In genomic region chr2:30132801-30133612, GRCm38 (mm10) we compare ENCODE assay signal across 8 mouse cellular contexts. TPM values are rescaled to one million over a fixed set of nuclear protein-coding genes. Genes with fewer than 3 reads are reported as not detected.
DNase-seq lines count a peak whose midpoint lies in the region; ATAC-seq lines count a peak whose summit lies in the region.

No protein-coding gene starts in this region.

- H3K9me3 ChIP-seq in forebrain, embryonic 10.5 days = no peaks in the 10 kb centered on the region
- H3K9me3 ChIP-seq in hindbrain, embryonic 15.5 days = no peaks in the 10 kb centered on the region
- no peaks in the 10 kb centered on the region for H3K9me3 ChIP-seq in liver, embryonic 12.5 days (replicated peaks)
- no peaks in the 10 kb centered on the region for H3K9me3 ChIP-seq in neural tube, embryonic 12.5 days

- ATAC-seq in hindbrain, embryonic 15.5 days (ENCODE audit: low FRiP score, low read depth) = peak; percentile 51; the same call in 1 of the 2 replicates
- ATAC-seq in liver, embryonic 12.5 days = peak; percentile 43
- peak; percentile 8; the same call in 1 of the 2 replicates for ATAC-seq in neural tube, embryonic 12.5 days (ENCODE audit: low FRiP score, low read depth)

- H3K9ac ChIP-seq in hindbrain, embryonic 15.5 days = peak overlapping the region; percentile 70
- H3K9ac ChIP-seq in liver, embryonic 12.5 days = peak overlapping the region; percentile 86
- H3K9ac ChIP-seq in neural tube, embryonic 12.5 days = peak overlapping the region; percentile 55; the same call in 1 of the 2 replicates

- peak; percentile 25 for DNase-seq in urinary bladder, postnatal 25 days (ENCODE audit: low spot score)
- DNase-seq in urinary bladder, postnatal 10 days (ENCODE audit: low spot score) = no peak
- DNase-seq in forebrain, embryonic 10.5 days (ENCODE audit: extremely low spot score, low spot score) = no peak
- DNase-seq in T-cell, adult 2 months (ENCODE audit: low spot score) = no peak
- DNase-seq in thymus, postnatal 10 days (ENCODE audit: low spot score in 2 of 2) = no peak

- H3K36me3 ChIP-seq in forebrain, embryonic 10.5 days (replicated peaks) = peaks cover 28% of the 10 kb centered on the region
- H3K36me3 ChIP-seq in hindbrain, embryonic 15.5 days = peaks cover 3% of the 10 kb centered on the region
- H3K36me3 ChIP-seq in liver, embryonic 12.5 days = peaks cover 25% of the 10 kb centered on the region
- H3K36me3 ChIP-seq in neural tube, embryonic 12.5 days = peaks cover 24% of the 10 kb centered on the region

- H3K4me2 ChIP-seq in hindbrain, embryonic 15.5 days = peak overlapping the region; percentile 90
- H3K4me2 ChIP-seq in liver, embryonic 12.5 days = peak overlapping the region; percentile 87
- H3K4me2 ChIP-seq in neural tube, embryonic 12.5 days (replicated peaks) = peak overlapping the region; percentile 76

- H3K27ac ChIP-seq in forebrain, embryonic 10.5 days = peak overlapping the region; percentile 87
- peak overlapping the region; percentile 86 for H3K27ac ChIP-seq in hindbrain, embryonic 15.5 days (replicated peaks)
- H3K27ac ChIP-seq in liver, embryonic 12.5 days = peak overlapping the region; percentile 93
- no peak overlapping the region for H3K27ac ChIP-seq in neural tube, embryonic 12.5 days

- H3K27me3 ChIP-seq in forebrain, embryonic 10.5 days (ENCODE audit: poor library complexity, severe bottlenecking) = no peaks in the 10 kb centered on the region
- no peaks in the 10 kb centered on the region for H3K27me3 ChIP-seq in hindbrain, embryonic 15.5 days
- H3K27me3 ChIP-seq in liver, embryonic 12.5 days (replicated peaks) = no peaks in the 10 kb centered on the region
- H3K27me3 ChIP-seq in neural tube, embryonic 12.5 days (replicated peaks) = no peaks in the 10 kb centered on the region

- peak overlapping the region; percentile 90 for H3K4me3 ChIP-seq in forebrain, embryonic 10.5 days
- H3K4me3 ChIP-seq in hindbrain, embryonic 15.5 days = peak overlapping the region; percentile 71
- peak overlapping the region; percentile 80 for H3K4me3 ChIP-seq in liver, embryonic 12.5 days
- peak overlapping the region; percentile 73 for H3K4me3 ChIP-seq in neural tube, embryonic 12.5 days

- peaks cover 26% of the 10 kb centered on the region for H3K4me1 ChIP-seq in forebrain, embryonic 10.5 days
- H3K4me1 ChIP-seq in hindbrain, embryonic 15.5 days (replicated peaks) = peaks cover 26% of the 10 kb centered on the region
- H3K4me1 ChIP-seq in liver, embryonic 12.5 days = peaks cover 50% of the 10 kb centered on the region
- H3K4me1 ChIP-seq in neural tube, embryonic 12.5 days = peaks cover 19% of the 10 kb centered on the region

- WGBS in forebrain, embryonic 10.5 days = 26% methylated on average over 16 of the region's 16 CpGs
- WGBS in hindbrain, embryonic 15.5 days = 29% methylated on average over 16 of the region's 16 CpGs
- 33% methylated on average over 16 of the region's 16 CpGs for WGBS in liver, embryonic 12.5 days (ENCODE audit: insufficient replicate concordance)
- 28% methylated on average over 16 of the region's 16 CpGs for WGBS in neural tube, embryonic 12.5 days

RNA-seq across cellular contexts. Expression of gene Tbc1d13, which starts 0.5 kb away (rescaled TPM):
- 7.8 and 8.6 TPM in 2 replicates for polyA plus RNA-seq in forebrain, embryonic 10.5 days (2016; fragmentation: Nextera tagmentation; extraction: Ambion mirVana)
- 12.4 and 12.5 TPM in 2 replicates for polyA plus RNA-seq in hindbrain, embryonic 15.5 days (2015; fragmentation: Nextera tagmentation; extraction: Ambion mirVana)
- 2.9 and 3.3 TPM in 2 replicates for polyA plus RNA-seq in liver, embryonic 12.5 days (2016; fragmentation: Nextera tagmentation; extraction: Ambion mirVana)
- polyA plus RNA-seq in neural tube, embryonic 12.5 days (2016; fragmentation: Nextera tagmentation; extraction: Ambion mirVana) = 8.2 and 11.3 TPM in 2 replicates

RNA-seq across cellular contexts. Expression of gene Zer1, which starts 8.6 kb away (rescaled TPM):
- 6.3 and 6.6 TPM in 2 replicates for polyA plus RNA-seq in forebrain, embryonic 10.5 days (2016; fragmentation: Nextera tagmentation; extraction: Ambion mirVana)
- polyA plus RNA-seq in hindbrain, embryonic 15.5 days (2015; fragmentation: Nextera tagmentation; extraction: Ambion mirVana) = 13.7 and 13.9 TPM in 2 replicates
- polyA plus RNA-seq in liver, embryonic 12.5 days (2016; fragmentation: Nextera tagmentation; extraction: Ambion mirVana) = 4.3 and 4.4 TPM in 2 replicates
- polyA plus RNA-seq in neural tube, embryonic 12.5 days (2016; fragmentation: Nextera tagmentation; extraction: Ambion mirVana) = 10.6 and 11.1 TPM in 2 replicates

RNA-seq across cellular contexts. Expression of gene Endog, which starts 38.3 kb away (rescaled TPM):
- 17.1 and 17.9 TPM in 2 replicates for polyA plus RNA-seq in forebrain, embryonic 10.5 days (2016; fragmentation: Nextera tagmentation; extraction: Ambion mirVana)
- polyA plus RNA-seq in hindbrain, embryonic 15.5 days (2015; fragmentation: Nextera tagmentation; extraction: Ambion mirVana) = 23.7 and 26.1 TPM in 2 replicates
- polyA plus RNA-seq in liver, embryonic 12.5 days (2016; fragmentation: Nextera tagmentation; extraction: Ambion mirVana) = 23.0 and 23.3 TPM in 2 replicates
- 17.1 and 17.7 TPM in 2 replicates for polyA plus RNA-seq in neural tube, embryonic 12.5 days (2016; fragmentation: Nextera tagmentation; extraction: Ambion mirVana)

RNA-seq across cellular contexts. Expression of gene Zdhhc12, which starts 39.6 kb away (rescaled TPM):
- 34.2 and 35.4 TPM in 2 replicates for polyA plus RNA-seq in forebrain, embryonic 10.5 days (2016; fragmentation: Nextera tagmentation; extraction: Ambion mirVana)
- polyA plus RNA-seq in hindbrain, embryonic 15.5 days (2015; fragmentation: Nextera tagmentation; extraction: Ambion mirVana) = 26.3 and 27.7 TPM in 2 replicates
- polyA plus RNA-seq in liver, embryonic 12.5 days (2016; fragmentation: Nextera tagmentation; extraction: Ambion mirVana) = 29.7 and 31.0 TPM in 2 replicates
- polyA plus RNA-seq in neural tube, embryonic 12.5 days (2016; fragmentation: Nextera tagmentation; extraction: Ambion mirVana) = 25.3 and 27.9 TPM in 2 replicates

RNA-seq across cellular contexts. Expression of gene Spout1, which starts 45.3 kb away (rescaled TPM):
- polyA plus RNA-seq in forebrain, embryonic 10.5 days (2016; fragmentation: Nextera tagmentation; extraction: Ambion mirVana) = 92.5 and 96.1 TPM in 2 replicates
- polyA plus RNA-seq in hindbrain, embryonic 15.5 days (2015; fragmentation: Nextera tagmentation; extraction: Ambion mirVana) = 62.1 and 67.1 TPM in 2 replicates
- polyA plus RNA-seq in liver, embryonic 12.5 days (2016; fragmentation: Nextera tagmentation; extraction: Ambion mirVana) = 54.4 and 55.1 TPM in 2 replicates
- 59.4 and 61.0 TPM in 2 replicates for polyA plus RNA-seq in neural tube, embryonic 12.5 days (2016; fragmentation: Nextera tagmentation; extraction: Ambion mirVana)
